Mouse (Mus musculus) stomach, postnatal 0 days (tissue): ENCODE data around the gene Slc9a2.

Experiments used
- CTCF ChIP-seq: IDR thresholded peaks from 2 replicates; pipeline ENCODE4 v1.5.1; 2016; ENCODE audit warnings: antibody characterized with exemption, low read depth, mild to moderate bottlenecking, moderate library complexity
- EP300 ChIP-seq: optimal IDR thresholded peaks from 2 replicates; pipeline ENCODE3; 2016; ENCODE audit warnings: antibody characterized with exemption

- no peak for TF ChIP-seq CTCF
- TF ChIP-seq EP300 = no peak
Measured at GRCm38 (mm10) chr1:40728636-40729035, 48.3 kb downstream of the Slc9a2 start.
